Mouse (Mus musculus) kidney, adult 9 months (tissue): ENCODE data around the gene Hspg2.

Experiments used
- DNase-seq: peaks from one replicate; pipeline ENCODE4 v3.0.0; 2022

Gene Hspg2

DNA sequence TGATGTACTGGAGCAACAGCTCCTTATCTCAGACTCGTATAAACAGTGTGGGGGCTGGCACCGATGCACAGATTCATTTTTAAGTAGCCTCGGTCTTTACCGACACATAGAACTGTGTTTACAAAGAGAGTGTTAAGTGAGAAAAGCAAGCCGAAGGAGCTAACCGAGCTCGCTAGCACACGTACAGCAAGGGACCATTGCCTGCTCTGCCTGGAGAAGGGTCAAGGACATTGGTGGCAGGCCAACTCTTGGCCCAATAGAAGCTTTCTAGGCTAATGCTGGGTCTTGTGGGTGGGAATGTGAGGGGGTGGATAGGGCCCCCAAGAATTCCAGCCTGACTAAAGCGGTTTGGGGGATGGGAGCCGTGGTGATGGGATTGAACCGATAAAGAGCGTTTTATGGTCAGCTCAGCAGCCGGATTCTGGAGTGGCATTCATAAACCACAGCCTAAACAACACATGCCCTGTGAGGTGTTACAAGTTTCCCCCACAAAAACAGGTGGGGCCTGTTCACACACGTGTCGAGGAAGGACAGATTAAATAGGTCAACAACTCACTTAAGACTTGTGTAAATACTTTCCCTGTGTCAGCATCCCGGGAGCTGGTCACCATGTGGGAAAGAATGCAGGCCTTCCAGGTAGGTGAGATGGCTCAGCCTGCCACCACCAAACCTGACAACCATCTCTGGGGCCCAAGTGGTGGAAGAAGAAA, 6.4 kb upstream of the Hspg2 start:
- no peak for DNase-seq

DNA sequence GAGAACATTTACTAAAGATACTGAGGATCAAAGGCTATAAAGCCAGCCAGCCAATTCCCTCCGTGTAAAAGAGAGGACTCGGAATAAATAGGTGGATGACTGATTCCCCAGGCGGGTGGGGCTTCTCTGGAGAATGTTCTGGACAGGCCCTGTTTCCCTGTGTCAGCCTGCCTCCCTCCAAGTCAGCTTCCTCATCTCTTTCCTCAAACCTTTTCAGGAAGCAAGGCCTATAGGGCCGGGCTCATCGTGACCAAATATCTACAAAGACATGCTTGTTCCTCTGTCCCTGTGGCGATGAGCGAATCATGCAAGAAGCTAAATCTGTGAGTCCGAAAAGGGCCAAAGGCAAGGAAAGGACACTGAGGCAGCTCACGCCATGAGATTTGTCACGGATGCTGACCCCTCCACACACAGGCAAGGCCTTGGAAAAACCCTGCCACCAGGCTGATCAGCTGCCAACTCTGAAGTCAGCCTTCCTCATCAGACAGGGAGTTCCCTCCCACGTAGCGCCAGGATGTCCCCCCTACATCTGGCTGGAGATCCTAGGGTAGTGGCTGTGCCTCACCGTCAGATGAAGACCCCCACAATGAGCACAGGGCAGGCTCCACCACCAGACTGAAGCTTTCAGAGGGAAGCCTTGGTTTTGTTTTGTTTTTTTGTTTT, 3.3 kb upstream of the Hspg2 start:
- peak; percentile 46 for DNase-seq

- DNase-seq = no peak
These were observed 1.6 kb upstream of the Hspg2 start for GRCm38 (mm10) chr4:137466991-137467390.

- no peak for DNase-seq
These were observed 1.0 kb upstream of the Hspg2 start for GRCm38 (mm10) chr4:137467525-137467924.

- DNase-seq = peak; percentile 50
These were observed 694 bp downstream of the Hspg2 start for GRCm38 (mm10) chr4:137469081-137469844.

GRCm38 (mm10) chr4:137469845-137470692, 1.5 kb downstream of the Hspg2 start:
- no peak for DNase-seq

- no peak for DNase-seq
These were observed 2.2 kb downstream of the Hspg2 start for GRCm38 (mm10) chr4:137470701-137471317.

DNA sequence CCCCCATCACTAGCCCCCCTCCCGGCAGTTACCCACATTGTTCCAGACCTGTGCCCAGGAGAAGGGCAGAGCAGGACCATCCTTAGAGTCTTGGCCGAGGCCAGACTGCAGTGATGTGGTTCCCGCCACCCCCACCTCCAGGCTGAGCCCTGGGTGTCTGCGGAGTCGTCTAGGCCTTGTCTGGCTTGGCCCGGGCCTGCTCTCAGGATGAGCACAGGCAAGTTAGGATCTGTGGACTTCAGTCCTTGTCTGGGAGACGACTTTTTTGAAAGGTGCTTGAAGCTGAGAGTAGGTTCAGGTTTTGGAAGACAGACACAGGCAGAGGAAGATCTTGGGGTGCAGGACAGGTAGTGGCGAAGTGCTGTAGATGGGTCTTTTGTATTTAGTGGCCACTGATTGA, 2.8 kb downstream of the Hspg2 start:
- no peak for DNase-seq

GRCm38 (mm10) chr4:137473240-137473639, 4.7 kb downstream of the Hspg2 start:
- DNase-seq = no peak

- DNase-seq = no peak
These were observed 5.3 kb downstream of the Hspg2 start for GRCm38 (mm10) chr4:137473701-137474388.

DNA sequence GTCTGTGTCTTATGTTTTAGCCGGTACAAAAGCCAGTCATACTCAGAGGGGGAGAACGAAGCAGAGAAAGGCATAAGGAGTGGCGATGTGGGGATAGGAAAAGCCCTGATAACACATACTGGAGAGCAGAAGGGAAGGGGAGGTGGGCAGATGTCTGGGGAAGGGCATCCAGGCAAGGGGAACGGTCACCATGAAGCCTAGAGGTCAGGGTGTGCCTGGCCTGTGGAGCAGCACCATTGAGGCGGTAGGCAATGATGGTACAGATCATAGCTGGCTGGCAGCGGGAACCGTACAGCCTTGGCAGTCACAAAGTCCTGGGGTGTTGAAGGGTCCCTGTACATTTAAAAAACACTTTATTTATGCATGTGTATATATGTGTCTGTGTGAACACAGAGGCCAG, 6.1 kb downstream of the Hspg2 start:
- DNase-seq = no peak

DNA sequence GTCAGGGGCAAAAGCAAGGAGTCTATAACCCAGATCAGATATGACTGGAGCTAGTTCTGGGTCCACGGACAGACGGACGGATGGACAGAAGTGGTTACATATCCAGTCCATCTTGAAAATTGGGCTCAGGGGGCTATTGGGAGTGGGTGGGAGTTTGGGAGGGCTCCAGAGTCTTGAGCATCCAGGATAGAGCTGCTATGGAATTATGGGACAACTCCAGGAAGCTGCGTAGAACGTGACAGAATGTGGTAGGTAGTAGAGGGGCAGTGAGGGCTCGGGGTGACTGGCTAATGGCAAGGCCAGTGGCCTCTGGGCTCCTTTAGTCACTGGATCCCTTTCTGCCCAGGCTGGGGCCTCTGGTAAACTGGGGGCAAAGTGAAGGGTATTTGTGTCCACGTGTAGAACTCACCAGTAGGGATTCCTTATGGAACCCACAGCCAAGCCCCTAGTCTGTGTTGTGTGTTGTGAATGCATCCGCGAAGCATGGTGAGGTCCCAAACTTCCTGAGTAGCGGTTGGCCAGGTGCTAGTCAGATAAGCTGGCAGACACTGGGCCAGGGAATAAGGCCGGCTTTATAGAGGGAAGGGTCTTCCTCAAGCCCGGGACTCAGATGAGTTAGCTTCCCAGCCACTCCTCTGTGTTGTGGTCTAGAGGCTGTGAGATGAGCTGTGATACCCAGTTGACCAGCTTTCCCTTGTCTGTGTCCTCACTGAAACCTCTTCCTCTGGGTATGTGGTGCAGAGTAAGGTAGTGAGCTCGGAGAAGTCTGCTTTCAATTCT, 6.9 kb downstream of the Hspg2 start:
- no peak for DNase-seq

- DNase-seq = no peak
These were observed 7.6 kb downstream of the Hspg2 start for GRCm38 (mm10) chr4:137476065-137476760.

DNA sequence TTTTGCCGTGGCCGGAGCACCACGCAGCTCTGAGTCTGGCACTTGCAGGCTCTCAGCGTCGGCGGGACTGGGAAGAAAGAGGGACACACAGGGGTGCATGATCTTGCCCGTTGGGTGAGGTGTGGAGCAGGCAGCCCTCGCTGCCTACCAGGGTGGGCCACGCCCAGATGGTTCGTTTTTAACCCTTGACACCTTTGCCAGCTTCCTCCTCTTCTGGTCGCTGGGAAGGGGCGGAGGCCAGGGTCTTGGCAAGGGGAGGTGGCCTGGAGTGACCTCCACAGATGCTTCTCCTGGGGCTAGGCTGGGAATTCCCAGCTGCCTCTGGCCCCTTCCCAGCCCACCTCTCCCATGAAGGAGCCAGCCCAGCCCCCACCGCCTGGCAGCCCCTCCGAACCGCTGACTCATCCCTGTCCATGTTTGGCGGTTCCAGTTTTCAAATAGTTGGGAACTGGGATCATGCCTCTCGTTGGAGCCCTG, 8.2 kb downstream of the Hspg2 start:
- DNase-seq = no peak

GRCm38 (mm10) chr4:137477611-137478010, 9.0 kb downstream of the Hspg2 start:
- DNase-seq = no peak

DNA sequence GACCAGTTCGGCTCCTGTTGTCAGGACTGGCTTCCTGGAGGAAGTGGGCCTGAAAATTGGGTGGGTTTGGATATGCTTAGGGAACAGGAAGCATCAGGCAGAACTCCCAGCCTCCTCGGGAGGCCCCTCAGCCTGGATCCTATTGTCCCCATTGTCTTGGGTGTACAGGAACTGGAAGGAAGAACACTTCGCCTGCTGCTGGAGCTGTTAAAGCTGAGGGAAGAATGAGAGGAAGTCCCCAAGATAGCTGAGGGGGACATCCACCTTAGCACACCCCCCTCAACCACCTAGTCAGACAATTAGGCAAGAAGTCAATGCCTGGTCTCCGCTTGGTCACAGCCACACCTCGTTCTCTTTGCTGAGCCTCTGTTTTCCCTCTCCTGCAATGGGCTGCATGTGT, 9.7 kb downstream of the Hspg2 start:
- peak; percentile 60 for DNase-seq

DNA sequence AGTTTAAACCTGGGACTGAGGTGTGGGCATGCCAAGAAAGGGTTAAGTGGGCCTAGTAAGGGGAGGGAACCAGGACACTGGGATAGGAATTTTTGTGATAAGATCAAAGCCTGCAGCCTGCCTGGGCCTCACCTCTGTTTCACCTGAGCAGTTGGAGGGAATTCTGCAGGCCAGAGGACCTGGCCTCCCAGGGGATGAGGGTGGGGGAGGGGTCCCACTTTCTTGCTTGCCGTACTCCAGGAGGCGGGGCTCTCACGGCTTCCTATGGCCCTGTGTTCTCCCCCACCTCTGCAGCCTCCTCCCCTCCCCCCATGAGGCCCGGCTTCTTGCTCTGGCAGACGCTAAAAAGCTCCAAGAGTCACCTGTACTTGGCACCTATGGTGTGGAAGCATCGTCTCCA, 11.2 kb downstream of the Hspg2 start:
- DNase-seq = peak; percentile 59

DNA sequence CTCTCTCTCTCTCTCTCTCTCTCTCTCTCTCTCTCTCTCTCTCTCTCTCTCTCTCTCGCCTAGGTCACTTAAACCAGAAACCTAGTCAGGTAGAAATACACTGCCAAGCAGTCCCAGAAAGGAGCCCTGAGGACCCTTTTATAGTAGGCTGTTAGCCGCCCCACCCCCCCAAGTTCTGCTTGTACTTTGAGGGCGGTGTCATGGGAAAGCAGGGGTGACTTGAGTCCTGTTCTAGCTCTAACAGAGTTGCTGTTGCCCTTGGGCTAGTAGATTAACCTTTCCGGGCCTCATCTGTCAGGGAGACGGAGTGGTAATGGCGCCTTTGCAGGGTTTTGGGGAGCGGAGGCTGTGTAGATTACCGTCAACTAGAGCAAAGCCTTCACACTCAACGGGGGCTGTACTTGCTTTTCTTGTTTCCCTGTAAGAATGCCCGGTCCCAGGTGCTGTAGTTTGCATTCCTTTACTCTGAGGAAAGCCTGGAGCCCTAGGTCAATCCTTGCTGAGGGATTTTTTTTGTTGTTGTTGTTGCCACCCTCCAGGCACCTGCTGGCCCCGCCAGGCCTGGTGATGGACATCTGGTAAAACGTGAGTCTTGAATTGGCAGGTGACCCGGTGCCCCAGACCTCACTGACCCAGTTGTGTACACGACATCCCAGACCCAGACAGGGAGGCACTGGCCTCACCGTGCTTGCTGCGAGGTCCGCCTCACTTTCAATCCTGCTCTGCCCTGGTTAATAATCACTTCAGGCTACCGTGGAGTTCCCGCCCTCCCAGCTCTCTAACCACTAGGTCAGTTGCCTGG, 11.8 kb downstream of the Hspg2 start:
- DNase-seq = peak; percentile 85

DNA sequence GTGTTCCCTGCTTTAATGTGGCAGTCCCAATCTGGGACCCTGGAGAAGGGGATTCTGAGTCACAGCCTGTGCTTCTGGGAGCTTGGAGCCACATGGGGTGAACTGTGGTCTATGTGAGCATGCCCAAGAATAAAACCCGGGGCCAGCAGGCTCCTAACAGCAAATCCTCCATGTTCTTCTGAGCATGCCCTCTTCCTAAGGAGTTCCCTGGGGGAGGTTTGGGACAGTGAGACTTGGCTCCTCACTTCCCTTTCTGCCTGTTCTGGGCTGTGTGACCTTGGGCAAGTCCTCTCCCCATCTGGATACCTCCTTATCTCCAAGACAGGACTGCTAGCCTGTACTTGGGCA, 12.4 kb downstream of the Hspg2 start:
- no peak for DNase-seq
